Mouse (Mus musculus) WW6 (cell line): ENCODE measurements around the gene Adad1.

Source experiments
- DNase-seq: peaks from one replicate; pipeline ENCODE4 v3.0.0-alpha.2; 2013; ENCODE audit warnings: low read depth, low spot score

The Adad1 gene

GRCm38 (mm10) chr3:37063406-37063805 is at the start of gene Adad1:
Gene Adad1 (plus strand): TSS chr3:37063527.
- DNase-seq = no peak

DNA sequence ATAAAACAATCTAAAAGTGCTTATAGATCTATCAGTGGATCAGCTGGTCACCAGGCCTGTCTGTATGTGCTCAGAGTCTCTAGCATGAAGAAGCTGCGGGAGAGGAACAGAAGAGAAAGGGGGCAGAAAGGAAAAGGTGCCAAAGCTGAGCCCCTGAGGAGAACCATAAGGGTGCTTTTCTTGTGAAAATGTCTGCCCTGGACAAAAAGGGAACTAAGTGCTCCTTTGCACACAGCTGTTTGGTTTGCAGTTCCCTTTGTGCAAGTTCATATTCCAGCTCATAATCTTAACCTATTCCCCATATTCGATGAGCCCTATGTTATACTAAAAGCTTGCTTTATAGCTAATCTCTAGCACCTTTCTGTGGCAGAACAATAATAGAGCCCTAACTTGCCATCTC is 25.3 kb upstream of the Adad1 start:
- no peak for DNase-seq

DNA sequence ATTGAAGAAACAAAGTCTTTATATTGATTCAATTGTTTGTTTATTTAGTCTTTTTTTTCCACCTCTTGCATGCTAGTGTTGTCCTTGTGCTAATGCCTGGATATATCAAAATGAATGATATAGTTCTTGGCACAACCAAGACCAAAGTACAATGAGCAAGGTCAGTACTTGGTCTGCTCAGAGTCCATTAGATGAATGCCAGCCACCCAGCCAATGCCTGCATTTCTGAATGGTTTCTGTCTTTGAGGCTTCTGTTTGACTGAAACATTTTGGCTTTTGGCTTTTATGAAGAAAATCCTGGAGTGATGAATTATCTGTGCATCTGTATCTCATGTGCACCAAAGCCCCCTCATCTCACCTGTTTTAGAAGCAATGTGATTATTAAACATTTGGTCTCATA is 23.5 kb upstream of the Adad1 start:
- no peak for DNase-seq

DNA sequence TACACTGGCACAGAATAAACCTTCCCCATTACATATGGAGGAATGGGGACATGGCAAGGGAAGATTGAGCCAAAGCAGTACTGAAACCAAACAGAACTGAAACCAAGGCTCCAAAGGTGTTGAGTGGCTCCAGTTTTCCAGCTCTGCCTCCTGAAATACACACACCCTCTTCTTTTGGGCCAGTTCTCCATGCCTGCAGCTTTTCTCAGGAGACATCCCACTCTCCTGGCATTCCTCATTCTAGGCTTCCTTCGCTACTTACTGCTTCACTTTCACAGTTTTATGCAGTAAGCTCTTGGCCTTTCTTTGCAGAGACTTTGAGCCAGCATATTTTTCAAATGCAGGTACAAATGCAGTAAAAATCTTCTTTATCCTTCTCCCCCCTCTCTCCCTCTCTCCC is 11.8 kb upstream of the Adad1 start:
- no peak for DNase-seq

DNA sequence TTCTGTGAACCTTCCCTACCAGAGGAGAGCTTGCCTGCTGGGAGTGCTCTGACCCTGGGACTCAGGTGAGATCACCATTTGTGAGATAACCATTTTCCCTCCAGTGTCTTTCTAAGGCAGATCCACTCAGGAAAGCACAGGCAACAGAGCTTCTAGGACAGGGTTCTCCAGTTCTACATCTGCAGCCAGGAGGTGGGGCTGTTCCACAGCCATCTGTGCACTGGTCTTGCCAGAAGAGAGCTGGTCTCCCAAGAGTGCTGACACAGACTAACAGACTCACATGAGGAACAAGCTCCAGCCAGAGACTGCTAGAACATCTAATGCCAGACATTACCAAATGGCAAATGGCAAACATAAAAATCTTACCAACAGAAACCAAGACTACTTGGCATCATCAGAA is 9.9 kb downstream of the Adad1 start:
- DNase-seq = no peak

- no peak for DNase-seq
These were observed 21.5 kb downstream of the Adad1 start for GRCm38 (mm10) chr3:37084860-37085259.

GRCm38 (mm10) chr3:37090721-37091120 is 27.4 kb downstream of the Adad1 start:
- DNase-seq = no peak

- DNase-seq = no peak
These were observed 62.3 kb downstream of the Adad1 start, which contains the start of gene Il2 for GRCm38 (mm10) chr3:37125655-37126054. Gene Il2 (minus strand): TSS chr3:37125959.

GRCm38 (mm10) chr3:37126162-37126561 is 62.8 kb downstream of the Adad1 start:
- no peak for DNase-seq

GRCm38 (mm10) chr3:37128269-37128668 is 64.9 kb downstream of the Adad1 start:
- DNase-seq = no peak

- DNase-seq = no peak
These were observed 65.7 kb downstream of the Adad1 start for GRCm38 (mm10) chr3:37129063-37129462.

DNA sequence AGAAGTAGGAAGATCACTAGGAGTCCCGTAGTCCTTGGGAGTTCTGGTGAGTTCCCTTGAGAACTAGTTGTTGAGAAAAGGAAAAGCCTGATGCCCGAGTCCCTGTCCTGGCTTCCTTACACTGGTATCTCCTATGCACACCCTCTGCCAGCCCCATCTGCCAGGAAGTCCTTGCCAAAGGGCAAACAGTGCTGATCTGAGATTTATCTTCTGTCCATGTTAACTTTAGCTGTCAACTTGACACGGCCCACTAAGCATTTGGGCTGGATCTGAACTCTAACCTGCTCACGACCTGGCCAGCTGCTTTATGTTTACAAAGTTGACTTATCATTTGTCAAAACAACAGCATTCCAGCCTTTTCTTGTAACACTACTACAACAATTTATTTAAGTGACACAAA is 73.9 kb downstream of the Adad1 start:
- no peak for DNase-seq

DNA sequence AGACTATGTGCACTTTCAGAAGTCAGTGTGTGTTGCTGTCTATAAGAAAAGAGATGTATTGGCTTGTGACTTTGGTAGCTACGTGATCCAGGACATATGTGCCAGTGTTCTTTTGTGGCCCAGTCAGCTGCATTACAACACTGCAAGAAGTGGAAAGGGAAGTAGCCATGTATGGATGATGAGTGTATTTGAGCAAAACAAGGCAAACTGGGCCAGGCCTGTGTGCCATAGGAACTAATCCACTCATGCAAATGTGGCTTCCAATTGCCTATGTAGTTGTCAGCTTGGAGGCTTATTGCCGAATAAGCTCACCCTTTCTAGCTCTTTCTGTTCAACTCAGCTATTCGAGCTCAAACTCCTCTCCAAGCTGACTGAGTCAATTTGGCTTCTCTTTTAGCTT is 75.9 kb downstream of the Adad1 start:
- DNase-seq = no peak

- DNase-seq = no peak
These were observed 77.0 kb downstream of the Adad1 start for GRCm38 (mm10) chr3:37140168-37140906.

DNA sequence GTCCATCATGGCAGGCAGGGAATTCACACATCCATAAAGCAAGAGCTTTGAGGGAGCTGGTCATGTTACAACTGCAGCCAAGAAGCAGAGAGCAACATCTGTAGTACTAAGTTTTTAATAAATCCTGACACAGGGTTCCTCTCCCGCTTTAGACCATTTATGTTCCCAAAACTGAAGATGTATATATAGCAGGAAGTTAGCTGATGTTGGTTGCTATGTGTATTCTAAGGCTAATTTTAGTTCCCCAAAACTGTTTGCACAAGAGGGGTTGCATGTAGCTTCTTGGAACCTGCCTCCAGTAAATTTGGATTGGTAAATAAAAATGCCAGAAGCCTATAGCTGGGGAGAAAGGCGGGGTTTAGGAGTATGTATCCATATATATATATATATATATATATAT is 78.5 kb downstream of the Adad1 start:
- DNase-seq = no peak

- no peak for DNase-seq
These were observed 81.7 kb downstream of the Adad1 start for GRCm38 (mm10) chr3:37144979-37145378.

DNA sequence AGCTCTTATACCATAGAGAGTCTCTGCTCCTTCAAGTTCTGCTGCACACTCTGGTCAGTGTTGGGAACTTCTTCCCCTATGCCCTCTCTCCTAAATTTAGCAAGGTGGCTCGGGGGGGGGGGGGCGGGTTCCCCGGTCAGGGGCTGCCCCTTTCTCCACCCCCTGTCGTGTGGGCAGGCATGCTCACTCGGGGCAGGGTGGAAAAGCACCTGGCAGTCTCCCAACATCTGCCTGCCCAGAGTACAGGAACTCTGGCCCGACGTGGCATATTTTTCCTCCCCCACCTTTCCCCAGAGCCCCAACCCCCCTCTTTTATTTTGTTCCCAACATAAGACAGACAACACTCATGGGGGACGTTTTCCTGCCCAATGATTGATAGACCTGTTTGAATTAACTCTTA is 83.1 kb downstream of the Adad1 start:
- no peak for DNase-seq

DNA sequence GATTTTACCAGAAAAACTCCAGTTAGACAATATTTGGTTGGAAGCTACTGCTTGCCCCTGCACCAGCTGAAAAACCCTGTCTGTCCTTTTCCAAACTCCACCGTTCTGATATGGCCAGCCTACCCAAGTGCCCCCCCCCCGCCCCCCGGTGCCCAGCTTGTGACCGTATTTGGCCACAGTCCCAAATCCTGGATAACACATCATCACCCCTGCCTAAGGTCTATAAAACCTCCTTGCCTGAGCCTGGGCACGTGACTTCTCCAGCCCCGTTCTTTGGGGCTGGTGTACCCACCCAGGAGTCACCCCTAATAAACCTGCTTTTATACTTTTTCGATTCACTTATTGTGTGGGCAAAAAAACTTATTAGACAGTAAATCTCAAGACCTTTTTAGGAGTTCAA is 83.5 kb downstream of the Adad1 start:
- no peak for DNase-seq

- DNase-seq = no peak
These were observed 88.9 kb downstream of the Adad1 start for GRCm38 (mm10) chr3:37152274-37152673.

DNA sequence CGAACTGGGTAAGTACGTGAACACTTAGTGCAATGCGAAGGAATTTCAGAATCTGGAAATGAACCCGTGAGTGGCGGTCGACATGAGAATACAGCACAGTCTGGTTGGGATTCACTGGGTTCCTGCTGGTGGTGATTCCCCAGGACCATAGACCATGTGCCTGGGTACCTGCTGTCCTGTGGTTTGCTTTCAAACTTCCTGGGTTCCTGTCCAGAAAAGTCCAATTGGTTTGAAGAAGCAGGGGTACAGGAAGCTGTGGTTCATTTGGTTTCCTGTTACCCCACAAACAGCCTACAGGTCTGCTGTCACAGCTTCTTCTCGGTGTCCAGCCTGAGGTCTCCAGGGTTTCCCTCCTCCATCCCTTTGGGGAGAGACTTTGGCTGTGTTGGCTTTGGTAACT is 89.7 kb downstream of the Adad1 start:
- DNase-seq = no peak

GRCm38 (mm10) chr3:37154396-37154795 is 91.1 kb downstream of the Adad1 start:
- no peak for DNase-seq

DNA sequence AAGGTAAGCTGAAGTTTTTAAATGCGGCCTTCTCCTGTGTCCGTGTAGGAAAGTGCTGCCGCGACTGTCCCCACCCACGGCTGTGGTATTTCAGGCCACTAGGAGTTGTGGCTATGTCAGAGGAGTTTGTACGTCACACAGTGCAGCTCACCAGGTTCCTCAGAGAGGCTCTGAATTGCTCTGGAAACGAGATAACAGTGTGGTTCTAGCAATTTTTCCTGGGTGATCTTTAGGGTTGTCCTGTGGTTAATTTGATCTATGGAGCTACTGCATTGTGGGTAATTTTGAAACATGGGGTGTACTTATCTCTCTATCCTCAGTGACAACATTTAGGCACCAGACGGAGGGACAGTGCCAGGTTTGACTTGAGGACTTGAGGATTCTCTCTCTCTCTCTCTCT is 93.8 kb downstream of the Adad1 start:
- no peak for DNase-seq

DNA sequence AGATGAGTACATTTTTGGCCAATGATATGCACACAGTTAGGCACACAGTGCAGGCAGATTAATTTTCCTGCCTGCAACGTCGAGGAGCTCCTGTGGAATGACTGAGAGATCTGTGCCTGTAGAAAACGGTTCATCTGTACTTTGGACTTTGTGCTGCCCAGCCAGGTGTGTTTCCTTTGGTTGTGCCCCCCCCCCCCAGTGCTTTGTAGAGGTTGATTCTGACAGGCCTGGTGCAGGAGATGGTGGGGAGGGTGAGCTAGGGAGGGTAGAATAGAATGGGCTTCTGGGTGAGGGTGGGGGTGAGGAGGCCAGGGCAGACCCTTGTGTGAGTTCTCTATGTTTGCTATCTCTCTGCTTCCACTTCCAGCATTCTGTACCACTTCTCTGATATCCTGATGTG is 94.9 kb downstream of the Adad1 start:
- no peak for DNase-seq

DNA sequence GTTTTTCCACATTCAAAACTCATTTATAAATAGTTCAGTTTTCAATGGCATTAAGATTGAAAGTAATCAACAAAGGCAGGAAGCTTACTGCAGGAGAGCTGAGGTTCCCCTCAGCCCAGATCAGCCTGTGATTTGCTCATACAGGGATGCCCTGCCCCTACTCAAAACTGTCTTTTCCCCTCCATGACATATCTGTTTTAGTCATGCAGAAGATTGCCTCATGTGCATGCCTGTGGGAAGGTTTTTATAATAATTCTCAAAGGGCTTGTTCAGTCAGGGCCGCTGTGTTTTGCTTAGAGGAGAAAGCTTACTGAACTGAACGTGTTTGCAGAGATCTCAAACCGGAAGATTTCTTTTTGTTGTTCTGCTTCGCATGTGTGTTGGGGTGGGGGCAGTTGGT is 97.8 kb downstream of the Adad1 start:
- DNase-seq = no peak
